Mouse (Mus musculus) embryo, embryonic 9.5 days (tissue): ENCODE measurements around the gene Eps15.
"Not testable (repeated sequence)": the region's sequence is repeated elsewhere in the genome, so short reads cannot be mapped to it uniquely, and the experiment has no call there.

Source experiments
- DNase-seq: peaks from one replicate; pipeline ENCODE4 v3.0.0-alpha.2; 2017; ENCODE audit errors: extremely low spot score

Eps15 gene

DNA sequence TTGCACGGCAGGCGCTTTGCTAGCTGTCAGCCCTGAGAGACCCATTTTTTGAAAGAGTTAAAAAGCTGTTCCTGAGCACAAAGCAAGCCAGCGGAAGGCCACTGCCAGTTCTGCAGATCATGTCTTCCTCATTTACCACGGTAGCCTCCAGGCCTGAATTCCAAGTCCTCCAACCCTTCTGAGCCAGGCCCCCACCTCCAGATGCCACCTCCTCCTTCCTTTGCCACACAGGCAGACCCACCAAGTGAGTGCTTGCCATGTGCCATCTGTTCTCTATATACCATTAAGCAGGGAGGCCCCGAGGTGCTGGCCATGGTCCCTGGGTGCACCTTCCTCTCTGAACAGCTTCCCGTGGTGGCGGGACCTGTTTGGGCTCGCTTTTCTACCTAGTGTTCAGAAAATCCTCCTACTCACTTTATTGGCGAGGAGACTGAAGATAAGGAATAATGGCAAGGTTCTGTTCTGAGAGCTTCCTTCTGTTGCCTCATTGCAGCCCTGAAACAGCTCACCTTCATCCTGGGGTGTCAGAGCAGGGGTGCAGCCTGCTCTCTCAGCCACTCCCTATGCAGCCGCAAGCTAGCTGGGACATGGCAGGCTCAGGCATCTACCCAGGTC is 120.4 kb downstream of the Eps15 start:
- no peak for DNase-seq

- DNase-seq, result no peak
Measured at GRCm38 (mm10) chr4:109401176-109401689, 121.2 kb downstream of the Eps15 start.

- DNase-seq, result not testable (repeated sequence)
Measured at GRCm38 (mm10) chr4:109404908-109405307, 124.8 kb downstream of the Eps15 start.

DNA sequence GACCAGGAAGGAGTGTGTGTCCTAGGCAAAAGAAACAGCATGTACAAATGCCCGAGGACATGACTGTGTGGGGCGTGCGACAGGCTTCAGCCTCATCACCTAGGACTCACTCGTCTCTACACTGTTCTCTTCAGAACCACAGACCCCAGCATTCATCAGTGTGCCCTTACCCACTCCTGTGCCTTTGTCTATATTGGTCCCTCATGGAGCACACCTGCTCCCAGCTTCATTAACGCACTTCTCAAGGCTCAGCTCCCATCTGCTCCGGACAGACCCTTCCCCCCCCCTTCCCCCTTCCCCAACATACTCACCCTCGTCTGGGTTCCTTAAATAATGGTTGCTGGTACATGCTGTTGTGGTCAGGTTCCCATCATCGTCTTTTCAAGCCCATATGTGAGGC is 125.3 kb downstream of the Eps15 start:
- no peak for DNase-seq

- peak; percentile 54 for DNase-seq
Measured at GRCm38 (mm10) chr4:109406054-109406485, 126.0 kb downstream of the Eps15 start.

GRCm38 (mm10) chr4:109406486-109407175 is 126.6 kb downstream of the Eps15 start, which contains the start of gene Ttc39a:
Gene Ttc39a, plus strand, starts transcription at chr4:109406623.
- peak; percentile 63 for DNase-seq

GRCm38 (mm10) chr4:109407176-109407520 is 127.1 kb downstream of the Eps15 start:
- DNase-seq, result no peak

DNA sequence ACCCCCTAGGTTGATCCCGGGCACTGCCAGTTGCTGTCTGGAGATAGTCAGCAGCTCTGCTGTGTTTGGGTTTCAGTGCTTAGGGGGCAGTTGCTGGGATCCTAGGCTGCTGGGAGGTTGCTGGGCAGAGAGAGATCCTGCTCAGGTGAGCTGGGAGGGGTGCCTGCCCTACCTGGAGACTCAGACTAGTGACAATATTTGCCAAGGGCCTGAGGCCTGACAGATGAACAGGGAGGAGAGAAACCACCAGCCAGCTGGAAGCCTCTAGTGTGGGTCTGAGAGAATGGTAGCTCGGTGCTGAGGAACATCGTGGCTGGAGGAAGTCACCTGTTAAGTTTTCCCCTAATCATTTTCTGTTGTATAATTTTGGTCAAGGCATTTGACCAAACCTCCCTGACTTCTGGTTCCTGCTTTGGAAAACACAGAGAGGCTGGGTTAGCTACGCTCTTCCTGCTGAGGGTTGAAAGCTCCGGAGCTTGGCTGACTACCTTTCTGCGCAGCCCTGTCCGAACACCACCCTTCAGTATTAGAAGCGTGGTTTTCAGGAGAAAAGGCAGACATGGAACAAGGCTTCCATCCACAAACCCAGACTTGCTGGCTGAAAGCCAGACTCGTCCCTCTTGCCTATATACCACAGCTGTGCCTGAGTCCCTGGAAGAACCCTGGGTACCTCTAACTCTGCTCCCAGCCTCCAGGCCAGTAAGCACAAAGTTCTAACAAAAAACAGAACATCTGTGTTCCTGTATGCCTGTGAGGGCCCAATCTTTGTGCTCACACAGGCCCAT is 127.8 kb downstream of the Eps15 start:
- no peak for DNase-seq

- no peak for DNase-seq
Measured at GRCm38 (mm10) chr4:109410681-109411376, 130.8 kb downstream of the Eps15 start.

DNA sequence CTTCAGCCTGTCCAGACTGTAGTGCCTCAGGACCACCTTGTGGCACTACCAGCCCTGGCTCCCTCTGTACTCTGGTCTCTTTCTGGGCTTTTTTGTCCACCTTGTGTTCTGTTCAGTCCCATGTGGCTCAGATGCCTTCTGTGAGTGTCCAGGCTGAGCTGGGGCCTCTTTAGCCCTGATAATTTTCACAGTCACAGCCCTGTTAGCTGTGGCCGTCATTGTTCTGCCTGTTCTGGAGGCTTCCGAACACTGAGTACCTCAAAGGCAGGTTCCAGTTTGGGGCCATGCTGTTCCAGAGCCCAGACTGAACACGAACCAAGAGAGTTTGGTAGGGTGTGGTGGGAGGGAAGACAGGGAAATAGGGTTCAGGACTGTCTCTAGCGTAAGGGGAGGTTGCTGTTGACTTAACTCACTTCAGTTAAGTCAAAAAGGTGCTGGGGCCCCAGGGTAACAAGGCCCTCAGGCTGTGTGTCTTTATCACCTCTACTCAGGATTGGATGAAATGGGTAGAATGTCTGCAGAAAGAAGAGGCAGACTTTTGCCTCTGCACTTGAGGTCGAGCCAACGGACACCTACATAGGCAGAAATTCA is 131.4 kb downstream of the Eps15 start:
- DNase-seq, result no peak

- no peak for DNase-seq
Measured at GRCm38 (mm10) chr4:109412233-109412632, 132.2 kb downstream of the Eps15 start.

- no peak for DNase-seq
Measured at GRCm38 (mm10) chr4:109417998-109418397, 137.9 kb downstream of the Eps15 start.

- no peak for DNase-seq
Measured at GRCm38 (mm10) chr4:109419017-109419416, 138.9 kb downstream of the Eps15 start.

DNA sequence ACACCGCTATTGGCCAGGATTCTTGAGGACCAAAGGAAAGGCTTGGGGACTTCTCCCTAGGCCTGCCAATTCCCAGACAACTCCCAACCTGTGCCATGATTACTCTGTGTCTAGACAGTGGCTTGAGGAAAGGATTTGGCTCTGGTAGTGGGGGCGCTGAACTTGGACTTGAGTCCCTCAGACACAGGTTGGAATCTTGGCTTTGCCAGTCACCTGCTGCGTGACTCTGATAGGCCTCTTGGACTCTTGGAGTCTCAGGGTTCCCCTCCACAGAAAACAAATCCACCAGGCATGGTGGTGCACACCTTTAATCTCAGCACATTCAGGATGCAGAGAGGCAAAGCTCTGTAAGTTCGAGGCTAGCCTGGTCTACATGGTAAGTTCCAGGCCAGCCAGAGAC is 139.5 kb downstream of the Eps15 start:
- DNase-seq, result no peak

- DNase-seq, result no peak
Measured at GRCm38 (mm10) chr4:109420138-109420795, 140.2 kb downstream of the Eps15 start.

DNA sequence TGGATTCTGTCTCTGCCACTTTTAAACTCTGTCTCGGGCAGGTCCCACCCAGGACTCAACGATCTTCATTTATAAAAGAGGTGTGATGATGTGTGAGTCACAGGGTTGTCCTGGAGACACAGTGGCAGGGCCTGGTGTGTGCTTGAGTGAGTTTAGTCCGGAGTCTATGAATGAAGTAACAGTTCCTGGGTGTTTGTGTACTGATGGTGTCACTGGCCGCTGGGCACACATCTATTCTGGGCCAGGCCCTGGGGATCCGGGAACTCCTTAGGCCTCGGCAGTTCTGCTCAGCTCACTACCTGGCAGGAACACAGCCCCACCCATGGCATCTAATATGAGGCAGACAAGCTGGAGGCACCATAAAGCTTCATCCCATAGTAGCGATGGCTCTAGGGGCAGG is 141.5 kb downstream of the Eps15 start:
- DNase-seq, result no peak

DNA sequence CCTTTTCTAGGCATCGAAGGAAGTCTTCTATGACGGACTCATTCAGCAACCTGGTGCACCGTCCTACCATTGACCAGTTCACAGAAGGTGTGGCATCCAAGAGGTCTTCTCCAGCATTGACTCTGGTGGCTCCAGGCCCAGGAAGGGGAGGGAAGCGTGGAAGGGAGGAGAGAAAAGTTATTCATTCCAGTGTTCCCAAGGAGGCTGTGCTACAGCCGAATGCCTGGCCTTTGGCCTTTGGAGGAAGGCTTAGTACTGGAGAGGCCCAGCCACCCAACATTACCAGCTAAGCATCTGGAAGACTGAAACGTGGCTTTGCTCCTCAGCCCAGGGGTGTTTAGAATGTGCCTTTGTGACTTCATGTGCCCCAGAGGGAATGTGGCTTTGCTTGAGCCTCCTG is 142.4 kb downstream of the Eps15 start:
- no peak for DNase-seq

DNA sequence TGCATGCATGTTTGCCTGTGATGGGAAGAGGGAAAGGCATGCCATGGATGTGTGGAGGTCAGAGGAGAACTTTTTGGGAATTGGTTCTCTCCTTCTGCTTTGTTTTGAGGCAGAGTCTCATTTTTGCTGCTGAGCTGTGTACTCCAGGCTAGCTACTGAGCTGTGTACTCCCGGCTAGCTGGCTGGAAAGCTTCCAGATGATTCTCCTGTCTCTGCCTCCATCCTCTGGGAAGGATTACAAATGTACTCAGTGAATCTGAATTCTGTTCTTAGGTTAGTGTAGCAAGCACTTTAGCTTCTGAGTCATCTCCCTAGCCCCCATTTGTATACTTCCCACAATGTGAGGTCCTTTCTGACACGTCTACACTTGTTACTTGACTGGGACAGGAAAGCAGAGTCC is 143.4 kb downstream of the Eps15 start:
- no peak for DNase-seq

DNA sequence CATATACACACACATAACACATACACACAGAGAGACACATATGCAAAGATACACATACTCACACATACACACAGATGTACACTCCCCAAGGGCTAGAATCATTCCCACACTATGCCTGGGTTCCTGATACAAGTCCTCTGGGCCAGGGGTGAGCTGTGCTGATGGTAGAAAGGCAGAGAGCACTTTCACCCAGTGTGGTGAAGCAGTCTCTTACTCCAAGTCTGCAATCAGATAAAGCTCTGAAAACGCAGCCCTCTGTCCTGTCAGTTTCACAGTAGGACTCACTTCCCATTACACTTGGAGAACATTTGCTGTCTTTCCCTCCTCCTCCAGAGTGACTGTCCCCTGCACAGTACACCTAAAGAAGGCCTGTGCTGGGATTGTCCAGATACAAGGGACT is 147.0 kb downstream of the Eps15 start:
- DNase-seq, result no peak

DNA sequence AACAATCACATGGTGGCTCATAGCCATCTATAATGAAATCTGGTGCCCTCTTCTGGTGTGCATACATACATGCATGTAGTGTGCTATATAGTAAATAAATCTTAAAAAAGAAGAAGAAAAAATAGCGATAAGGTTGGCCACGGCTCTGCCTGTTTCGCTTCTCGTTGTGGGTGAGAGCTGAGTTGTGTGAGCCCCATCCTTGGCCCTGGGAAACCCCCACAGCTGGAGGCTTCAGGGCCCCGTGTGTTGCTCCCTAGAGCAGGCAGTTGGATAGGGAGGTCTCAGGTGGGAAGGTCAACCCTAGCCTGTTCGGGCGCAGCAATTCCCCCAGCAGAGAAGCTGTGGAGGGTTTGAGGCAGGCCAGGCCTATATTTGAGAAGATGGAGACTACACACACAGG is 150.2 kb downstream of the Eps15 start:
- no peak for DNase-seq

- DNase-seq, result peak; percentile 45
Measured at GRCm38 (mm10) chr4:109430854-109431253, 150.8 kb downstream of the Eps15 start.
